Mouse (Mus musculus): ENCODE results near the gene Il13ra1.

The Il13ra1 gene

DNA sequence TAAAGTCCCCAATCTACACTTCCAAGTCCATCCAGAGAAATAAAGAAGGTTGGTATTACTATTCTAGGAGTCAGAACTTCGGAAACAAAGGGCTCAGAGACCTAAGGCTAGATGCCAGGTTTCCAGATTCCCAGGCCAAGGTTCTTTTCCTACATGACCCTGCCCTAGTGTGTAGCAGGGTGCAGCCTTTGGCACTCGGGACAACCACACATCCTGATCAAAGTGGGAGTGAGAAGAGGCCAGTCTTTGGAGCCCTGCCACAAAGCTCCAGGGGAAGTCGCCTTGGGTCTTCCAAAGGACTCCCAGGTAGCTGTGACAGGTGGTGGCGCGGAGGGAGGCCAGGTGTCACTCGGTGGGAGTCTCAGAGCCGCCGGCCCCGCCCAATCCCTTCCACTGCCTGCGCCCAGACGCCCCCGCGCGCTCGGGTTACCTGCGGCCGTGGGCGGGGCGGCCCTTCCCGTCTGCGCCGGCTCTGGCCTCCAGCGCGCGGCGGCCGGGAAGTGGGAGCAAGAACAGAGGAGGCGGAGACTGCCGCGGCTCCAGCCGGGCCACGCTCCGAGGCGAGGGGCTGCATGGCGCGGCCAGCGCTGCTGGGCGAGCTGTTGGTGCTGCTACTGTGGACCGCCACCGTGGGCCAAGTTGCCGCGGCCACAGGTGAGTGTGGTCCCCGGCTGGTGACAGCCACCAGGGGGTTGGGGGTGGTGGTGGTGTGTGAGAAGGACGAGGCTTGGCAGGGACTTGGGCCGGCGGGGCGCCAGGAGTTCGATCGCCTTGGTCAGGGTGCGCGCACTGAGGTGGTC is at the start of gene Il13ra1:
Gene Il13ra1 (plus strand): TSS at position 489 of the 800 bp plus-strand sequence.
- peak; percentile 75 for DNase-seq

DNA sequence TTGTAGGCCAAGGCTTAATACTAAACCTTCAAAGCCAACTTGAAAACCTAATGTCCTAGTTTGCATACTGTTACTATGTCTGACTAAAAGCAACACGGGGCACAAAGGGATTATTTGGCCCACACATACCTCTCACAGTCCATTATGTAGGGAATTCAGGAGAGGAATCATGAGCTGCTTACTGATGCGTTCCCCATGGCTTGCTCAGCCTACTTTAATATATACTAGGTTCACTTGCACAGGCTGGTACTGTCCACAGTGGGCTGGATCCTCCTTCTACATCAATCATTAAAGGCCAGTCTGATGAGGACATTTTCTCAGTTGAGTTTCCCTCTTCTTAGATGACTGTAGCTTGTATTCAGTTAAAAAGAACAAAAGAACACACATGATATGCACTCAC is 37.9 kb upstream of the Il13ra1 start:
- no peak for DNase-seq

DNA sequence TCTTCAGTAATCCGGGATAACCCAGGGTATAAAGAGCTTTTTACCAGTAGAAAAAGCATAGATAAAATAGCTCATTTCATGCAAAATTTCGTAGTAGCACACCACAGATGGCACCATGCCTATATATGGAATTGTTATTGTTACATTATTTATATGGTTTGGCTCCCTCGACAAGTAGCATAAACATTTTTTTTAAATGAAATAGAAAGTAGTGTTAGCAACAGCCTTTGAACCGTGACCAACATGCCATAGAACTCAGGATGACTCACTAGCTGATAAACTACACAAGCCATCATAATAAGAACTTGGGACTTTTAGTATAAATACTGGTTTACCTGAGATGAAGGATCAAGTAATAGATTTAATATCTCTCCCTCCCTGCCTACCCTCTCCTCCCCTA is 34.7 kb upstream of the Il13ra1 start:
- no peak for DNase-seq

DNA sequence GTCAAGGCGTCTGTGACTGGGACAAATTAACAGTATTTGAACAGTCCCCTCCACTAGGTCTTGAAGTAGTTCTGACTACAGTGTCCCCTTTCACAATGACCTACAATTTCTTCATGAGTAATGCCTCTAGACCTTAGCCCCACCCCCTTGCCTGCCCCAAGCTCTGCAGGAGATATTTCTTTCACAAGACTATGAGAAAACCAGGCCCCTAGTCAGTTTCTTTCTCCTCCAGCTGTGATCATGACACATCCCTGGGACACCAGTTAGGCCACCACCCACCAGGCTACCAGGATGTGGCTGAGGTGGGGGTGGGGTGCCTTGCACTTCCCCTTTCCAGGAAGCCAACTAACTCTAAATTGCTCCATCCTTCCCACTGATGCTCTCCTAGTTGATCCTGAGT is 29.0 kb upstream of the Il13ra1 start:
- no peak for DNase-seq

DNA sequence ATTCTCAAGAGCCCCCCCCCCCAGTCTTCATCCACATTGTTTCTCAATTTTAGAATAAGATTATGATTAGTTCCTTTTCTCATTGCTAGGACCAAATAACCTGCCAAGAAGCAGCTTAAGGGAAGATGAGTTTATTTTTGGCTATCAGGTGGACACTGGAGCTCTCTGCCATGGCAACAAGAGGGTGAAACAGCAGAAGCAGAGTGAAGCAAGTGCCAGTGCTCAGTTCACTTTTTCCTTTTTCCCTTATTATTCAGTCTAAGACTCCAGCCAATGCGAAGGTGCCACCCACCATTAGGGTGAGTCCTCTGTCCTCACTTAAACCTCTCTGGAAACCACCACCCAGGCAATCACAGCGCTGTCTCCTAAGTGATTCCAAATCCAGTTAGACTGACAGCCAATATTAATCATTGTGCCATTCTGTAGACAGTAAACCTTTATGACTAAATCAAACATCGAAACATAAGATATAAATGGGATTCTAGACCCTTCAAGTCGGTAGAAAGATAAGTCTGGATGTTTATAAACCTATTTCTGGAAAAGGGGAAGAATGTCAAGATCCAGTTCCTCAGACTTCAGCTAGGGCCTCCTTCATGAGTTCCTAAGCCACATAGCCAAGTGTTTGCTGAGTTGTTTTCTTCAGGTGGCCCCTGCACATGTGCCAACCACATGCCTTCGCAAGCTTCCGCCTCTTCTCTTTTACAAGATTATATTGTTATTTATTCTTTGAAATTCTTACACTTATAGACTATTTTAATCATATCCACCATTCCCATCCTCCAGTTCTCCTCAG is 23.2 kb upstream of the Il13ra1 start:
- DNase-seq: no peak

DNA sequence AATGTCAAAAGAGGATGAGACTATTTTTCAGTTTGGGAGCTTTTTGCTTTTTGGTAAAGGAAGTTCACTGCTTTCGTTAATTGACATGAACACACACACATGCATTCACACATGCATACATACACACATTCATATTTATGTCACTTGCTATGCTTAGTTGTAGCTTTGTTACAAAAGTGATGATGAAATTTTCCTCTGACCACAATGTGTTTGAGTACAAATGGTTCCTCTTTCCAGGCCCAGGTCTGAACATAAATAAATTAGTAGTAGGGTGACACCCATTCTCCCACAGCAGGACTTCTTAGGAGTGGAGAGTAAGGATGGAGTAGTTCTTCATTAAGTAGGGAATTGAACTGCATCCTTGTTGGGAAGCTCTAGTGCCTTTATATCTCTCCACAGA is 11.0 kb upstream of the Il13ra1 start:
- DNase-seq: no peak

DNA sequence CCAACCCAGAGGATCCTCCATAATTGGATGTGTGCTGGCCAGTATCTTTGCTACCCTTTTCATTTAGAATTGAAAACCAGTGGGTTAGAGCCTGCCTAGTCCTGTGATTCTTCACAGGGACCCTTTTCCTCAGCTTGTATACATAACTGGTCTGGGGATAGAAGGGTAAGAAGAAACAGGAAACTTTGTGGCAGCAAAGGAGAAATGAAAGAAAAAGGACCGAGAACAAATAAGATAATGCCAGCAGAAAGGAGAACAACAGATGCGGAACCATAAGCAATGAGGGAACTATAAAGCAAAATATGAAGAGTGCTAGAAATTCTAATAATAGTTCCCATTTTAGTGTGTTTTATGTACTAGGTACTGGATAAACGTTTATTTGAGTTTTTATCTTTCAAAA is 10.6 kb upstream of the Il13ra1 start:
- no peak for DNase-seq

DNA sequence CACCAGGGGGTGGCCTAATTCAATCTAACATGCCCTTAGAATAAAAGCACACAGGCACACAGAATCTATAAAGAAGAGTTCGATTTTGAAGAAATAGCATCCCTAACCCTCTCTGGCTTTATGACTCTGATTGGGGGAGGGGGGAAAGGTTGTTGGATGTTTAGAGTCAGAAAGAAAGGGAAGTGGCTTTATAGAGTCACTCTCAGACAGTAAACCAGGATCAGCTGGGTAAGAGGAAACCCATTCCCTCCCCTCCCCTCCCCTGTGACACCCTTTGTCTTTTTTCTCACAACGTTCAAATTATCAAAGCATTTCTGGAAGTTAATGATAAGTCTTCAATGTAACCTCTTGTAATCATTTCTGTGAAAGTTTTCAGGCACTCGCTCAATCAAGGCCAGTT is 3.3 kb upstream of the Il13ra1 start:
- DNase-seq: no peak

DNA sequence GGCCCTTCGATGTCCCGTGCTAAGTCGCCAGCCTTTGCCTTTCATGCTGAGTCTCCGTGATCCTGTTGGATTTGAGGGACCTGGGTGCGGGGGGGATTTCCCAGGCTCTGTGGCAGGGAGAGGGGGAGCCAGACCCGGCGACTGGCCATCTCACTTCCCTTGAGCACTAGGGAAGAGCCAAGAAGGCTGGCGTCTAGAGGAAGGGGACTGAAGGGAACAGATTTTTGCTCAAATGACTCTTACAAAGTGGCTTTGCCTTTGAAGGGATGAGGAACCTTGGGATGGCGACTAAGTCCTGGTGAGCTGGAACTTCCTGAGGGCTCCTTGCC is 476 bp downstream of the Il13ra1 start:
- DNase-seq: no peak

DNA sequence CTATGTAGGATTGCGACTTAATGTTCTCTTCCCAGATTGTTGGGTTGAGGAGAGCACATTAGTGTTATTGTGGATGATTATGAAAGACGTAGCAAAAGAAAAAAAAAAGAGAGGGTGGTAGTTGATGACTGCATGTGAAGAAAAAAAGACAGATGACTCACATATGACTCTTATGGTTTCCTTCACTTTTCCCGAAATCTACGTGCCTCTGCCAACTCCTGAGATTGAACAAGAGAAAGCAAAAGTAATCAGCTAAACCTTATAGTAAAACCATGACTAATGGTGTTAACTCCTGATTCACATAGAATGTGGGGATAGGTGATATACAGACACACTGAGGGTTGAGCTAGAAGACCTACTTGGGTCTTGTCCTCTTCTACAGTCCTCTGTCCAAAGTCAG is 3.3 kb downstream of the Il13ra1 start:
- DNase-seq: no peak

DNA sequence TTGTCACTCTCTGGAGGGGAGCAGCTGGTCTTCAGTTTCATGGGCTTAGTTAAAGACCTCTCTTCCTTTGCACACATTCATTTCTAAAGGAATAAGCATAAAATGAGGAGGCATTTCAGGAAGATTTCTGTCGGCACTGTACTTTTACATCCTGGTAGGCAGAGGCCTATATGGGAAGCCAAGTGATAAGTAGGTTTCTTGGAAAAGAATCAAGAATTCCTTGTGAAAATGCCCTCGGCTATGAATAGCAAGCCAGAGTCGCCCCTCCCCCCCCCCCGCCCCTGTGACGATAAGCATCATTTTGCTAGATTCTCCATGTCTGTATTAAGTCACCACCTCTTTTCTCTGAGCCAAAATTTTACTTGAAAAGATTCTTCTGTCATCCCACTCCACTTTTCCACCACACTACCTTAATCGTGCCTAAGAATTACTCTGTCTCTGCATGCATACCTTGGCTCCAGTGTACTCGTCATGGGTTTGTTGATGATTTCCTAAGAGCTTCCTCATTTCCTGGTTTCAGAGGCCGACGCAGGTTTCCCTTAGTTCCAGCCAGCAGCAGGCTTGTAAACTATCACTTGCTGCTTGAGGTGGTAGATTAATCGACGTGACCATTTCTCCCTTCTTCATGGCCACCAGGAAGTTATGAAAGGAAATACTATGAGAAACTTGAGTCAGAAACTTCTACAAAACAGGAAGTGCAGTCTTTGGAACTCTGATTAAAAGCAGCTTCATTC is 17.3 kb downstream of the Il13ra1 start:
- no peak for DNase-seq

DNA sequence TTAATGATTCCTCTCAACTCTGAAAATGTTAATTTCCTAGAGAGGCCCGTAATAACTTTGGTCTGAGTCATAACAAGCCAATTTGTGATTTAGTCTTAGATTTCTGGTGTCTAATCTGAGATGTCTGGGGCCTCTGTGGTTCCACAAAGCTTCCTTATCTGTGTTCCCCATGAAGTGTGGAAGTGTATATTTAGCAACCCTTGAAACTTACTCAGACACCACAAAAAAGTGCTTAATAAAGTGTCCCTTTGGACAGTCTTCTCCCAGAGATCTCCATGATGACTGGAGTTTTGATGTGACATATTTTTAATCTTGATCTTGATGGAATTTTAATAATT is 17.8 kb downstream of the Il13ra1 start:
- no peak for DNase-seq

DNA sequence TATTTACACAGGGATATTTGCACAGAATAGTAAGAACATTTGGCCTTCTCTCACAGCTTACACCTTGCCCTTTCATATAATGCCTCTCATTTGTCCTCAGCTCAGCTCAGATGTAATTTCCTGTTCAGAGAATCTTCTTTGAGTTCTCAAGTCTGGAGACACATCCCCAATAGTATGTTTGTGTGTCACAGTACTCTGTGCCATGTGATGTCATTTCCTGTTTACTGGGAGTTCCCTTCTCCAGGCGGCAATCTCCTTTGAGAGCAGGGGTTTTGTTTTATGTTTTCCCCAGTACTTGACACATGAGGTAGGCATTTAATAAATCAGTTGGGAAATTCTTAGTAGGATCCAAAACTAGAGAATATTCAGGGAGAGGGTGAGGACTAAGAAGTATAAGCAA is 24.4 kb downstream of the Il13ra1 start:
- no peak for DNase-seq

DNA sequence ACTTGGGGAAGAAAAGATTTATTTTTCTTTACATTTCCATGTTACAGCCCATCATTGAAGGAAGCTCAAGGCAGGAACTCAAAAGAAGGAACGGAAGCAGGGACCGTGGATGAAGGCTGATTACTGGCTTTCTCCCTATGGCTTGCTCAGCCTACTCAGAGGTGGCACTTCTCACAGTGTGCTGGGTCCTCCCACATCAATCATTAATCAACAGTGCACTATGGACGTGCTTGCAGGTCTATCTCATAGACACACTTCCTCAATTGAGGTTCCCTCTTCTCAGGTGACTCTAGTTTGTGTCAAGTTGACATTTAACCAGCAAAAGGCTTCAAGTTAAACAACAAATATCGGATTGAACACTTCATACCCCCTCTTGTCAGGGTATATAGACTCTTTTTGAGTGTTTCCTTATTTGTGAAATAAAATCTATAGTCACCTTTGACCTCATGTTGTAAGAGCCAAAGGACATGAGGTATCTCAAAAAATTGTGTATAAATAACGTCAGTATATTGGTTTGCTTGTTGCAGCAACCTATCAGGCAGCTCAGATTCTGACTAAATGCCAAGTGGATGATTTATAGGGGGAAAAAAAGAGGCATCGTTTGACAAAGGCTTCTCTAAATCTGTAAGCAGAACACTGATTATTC is 30.2 kb downstream of the Il13ra1 start:
- no peak for DNase-seq

DNA sequence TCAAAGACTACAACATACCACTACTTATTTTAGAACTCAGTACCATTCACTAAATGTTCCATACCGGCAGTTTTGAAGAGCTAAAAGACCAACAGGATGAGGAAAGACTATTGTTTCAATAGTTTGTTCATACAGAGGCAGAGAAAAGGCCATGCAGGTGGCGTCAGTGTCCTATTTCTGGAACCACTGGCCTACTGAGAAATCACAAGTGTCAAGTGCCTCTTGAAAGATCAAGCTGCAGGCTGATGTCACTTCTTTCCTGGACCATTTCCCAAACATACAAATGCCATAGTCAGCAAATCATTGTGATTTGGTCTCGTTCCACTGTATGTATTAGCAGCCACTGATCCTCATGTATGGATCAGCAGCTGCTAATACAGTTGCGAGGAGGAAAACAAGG is 34.8 kb downstream of the Il13ra1 start:
- DNase-seq: no peak

DNA sequence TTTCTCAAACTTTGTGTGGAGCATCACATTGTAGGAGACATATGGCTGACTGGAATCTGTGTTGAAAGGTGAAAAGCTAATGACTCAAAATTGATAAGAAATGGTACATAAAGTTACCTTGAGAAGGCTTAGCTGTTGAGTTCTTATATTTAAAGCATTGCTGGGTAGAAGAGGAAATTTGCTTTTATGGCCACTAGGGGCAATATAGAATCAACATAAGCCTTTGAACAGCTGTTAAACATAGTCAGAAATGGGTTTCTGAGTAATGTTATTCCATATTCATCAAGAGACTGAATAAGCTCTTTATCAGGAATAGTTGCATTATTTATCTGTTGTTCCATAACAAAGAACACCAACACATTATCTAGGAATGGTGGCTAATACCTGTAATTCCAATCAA is 38.2 kb downstream of the Il13ra1 start:
- no peak for DNase-seq

DNA sequence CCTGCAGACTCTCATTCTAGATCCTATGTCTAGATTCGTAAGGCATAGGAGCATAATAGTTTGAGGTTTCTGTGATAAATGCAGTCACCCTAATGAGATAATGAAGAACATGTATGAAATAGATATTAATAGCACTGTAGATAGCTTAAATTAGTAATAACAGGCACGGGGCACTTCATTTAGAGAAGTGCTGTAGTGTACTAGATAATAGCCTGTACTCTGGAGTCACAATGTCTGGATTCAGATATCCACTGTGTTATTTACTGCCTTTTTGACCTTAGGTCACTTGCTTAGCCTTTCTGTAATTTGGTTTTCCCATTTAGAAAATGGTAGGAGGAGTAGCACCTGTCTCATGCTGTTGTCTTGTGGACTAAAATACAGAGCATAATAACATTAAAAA is 44.8 kb downstream of the Il13ra1 start:
- no peak for DNase-seq

DNA sequence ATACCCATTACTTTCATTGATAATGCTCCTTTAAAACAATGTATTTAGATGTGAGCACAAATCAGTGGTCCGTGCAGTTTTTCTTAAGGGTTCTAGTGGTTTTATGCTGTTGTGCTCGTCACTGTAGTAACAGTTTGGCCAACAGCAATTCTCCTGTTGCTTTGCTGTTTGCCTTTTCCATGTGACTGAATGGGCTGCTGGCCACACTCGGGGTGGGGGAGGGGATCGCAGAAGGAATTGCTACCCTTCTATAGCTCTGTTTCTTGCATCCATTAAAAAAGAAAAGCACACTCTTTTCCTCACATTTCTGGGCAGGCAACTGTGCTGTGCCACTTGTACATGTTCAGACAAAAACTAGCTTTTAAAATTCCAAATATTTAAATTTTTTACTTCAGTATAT is 49.7 kb downstream of the Il13ra1 start:
- peak; percentile 53 for DNase-seq

DNA sequence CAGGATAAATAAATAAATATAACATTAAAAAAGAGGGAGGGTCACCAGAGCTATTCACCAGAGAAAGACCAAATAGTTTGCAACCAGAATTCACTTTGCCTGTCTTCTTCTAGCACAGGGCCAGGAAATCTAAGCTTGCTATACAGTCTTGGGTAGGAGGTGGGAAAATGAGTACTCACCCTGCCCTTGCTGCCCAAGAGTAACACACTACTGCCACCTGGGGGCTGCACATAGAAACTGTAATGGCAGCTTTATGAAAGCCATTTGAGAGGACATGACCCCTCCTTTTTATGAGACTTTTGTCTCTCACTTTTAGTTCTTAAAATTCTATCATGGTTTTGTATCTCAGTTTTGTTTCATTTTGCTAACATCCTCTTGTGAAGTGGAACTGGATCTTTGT is 71.7 kb downstream of the Il13ra1 start:
- peak; percentile 74 for DNase-seq

DNA sequence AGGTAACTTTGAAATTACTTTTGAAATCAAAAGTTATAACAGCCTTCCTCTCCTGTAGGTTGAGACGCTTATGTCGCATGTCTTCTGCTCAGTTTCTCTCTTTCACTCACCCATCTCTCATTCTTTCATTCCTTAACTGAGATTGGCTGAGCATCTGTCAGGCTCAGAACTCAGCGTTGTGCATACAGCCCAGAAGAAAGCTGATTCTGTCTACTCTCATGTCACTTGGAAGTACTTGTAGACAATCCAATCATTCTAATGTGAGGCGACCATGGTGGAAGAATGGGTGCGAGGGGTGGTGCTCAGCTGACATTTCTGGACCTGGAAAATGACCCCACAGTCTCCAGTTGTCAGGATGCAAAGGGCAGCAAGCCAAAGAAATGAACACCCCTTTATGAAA is 74.1 kb downstream of the Il13ra1 start:
- DNase-seq: no peak

DNA sequence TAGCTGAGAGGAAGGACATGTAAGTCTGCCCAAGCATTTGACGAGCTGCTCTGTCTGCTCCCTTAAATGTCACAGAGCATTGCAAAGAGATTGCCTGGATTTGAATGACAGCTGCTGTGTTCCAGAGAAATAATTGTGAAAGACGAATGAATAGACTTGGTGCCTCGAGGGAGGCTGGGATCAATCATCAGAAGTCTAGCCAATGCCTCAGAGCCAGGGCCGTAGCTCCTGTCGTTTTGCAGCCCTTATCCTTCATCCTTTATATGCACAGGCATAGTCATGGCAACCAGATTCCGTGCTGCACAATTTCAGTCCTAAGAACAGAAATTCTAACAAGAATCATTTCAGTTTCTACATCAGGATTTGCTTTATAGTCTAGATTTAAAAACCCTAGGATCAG is 74.5 kb downstream of the Il13ra1 start:
- no peak for DNase-seq

DNA sequence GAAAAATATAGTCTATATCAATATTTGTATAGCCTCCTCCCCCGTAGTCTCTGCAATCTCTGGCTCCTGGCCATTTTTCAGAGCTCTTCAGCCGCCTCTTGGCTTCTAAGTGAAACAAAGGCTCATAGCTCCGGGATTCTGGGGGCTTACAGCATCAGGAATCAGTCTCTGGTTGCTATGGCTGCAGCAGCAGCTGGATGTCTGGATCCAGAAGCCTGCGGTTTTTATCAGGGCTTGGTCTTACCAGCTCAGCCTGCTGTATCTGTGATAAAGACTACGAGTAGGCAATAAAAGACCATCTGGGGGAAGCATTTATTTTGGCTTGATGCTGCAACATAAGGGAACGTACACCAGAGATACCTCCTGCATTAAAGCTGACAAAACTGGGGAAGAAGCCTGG is 82.0 kb downstream of the Il13ra1 start:
- peak; percentile 7 for DNase-seq

DNA sequence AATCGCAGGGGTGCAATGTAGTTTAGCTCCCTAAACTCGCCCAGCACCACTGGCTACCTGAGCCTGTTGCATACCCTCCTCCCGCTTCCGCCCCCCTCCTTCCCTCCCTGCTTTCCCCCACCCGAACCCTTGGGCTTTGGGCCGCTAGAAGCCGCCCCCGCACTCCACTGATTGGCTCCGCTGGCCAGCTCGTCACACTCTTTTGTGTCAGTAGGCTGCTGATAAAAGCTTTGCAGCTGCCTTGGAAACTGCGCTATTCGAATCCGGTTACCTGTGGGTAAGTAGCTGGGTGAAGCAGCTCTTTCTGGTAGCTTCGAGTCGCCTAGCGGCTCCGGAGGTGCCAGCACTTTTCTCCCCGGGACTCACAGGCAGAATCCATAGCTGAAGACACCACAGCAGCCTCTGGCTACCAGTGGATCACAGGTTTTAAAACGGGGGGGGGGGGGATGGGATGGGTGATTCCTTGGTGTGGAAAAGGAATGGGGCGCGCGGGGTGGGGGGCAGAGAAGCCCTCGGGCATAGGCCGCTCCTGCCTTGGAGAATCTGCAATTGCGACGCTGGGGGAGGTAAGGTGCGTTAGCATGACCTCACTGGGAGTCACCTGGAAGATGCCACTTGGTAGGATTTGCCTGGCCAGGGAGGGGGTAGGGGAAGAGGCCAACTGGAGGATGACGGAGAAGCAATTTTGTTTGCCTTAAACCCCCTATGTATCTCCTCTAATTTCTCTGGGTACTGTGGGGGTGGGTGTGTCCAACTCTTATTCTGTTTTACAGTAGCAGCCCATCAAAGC is 84.0 kb downstream of the Il13ra1 start, which contains the start of gene Zcchc12:
Gene Zcchc12 (plus strand): TSS at position 169 of the 790 bp plus-strand sequence.
- peak; percentile 21 for DNase-seq

Measured in kidney, postnatal 10 days (tissue).